Mouse (Mus musculus) liver, embryonic 16.5 days (tissue): ENCODE measurements around the gene Osgepl1. TPM values are rescaled to one million over a fixed set of nuclear protein-coding genes. Genes with fewer than 3 reads are reported as not detected.

Source experiments
- polyA plus RNA-seq: library from polyadenylated mRNA; unstranded; fragments of >200 nt; fragmentation: Nextera tagmentation; extraction: Ambion mirVana; gene quantifications from 2 replicates; pipeline ENCODE4 v1.2.1, GENCODE M21; 2015

The Osgepl1 gene
- polyA plus RNA-seq, 1 experiment from 2014 or later = 22.0 TPM

Other genes starting within 250 kb of the Osgepl1 start
- not detected in 2 replicates for gene 1700019A02Rik, start 126.0 kb upstream of the Osgepl1 start, polyA plus RNA-seq
- 6.3 and 7.2 TPM in 2 replicates for gene Pms1, start 16.6 kb upstream of the Osgepl1 start, polyA plus RNA-seq
- gene Ormdl1, start 16.5 kb upstream of the Osgepl1 start, polyA plus RNA-seq = 23.7 and 26.0 TPM in 2 replicates
- not detected in 2 replicates for gene Gm28778, start 16.5 kb upstream of the Osgepl1 start, polyA plus RNA-seq
- gene Asdurf, start 39.0 kb downstream of the Osgepl1 start, polyA plus RNA-seq = 1.9 TPM in 1 of 2 replicates, not detected in the other
- 0.26 and 0.27 TPM in 2 replicates for gene Gm28551, start 39.0 kb downstream of the Osgepl1 start, polyA plus RNA-seq
- 42.2 and 43.6 TPM in 2 replicates for gene Asnsd1, start 39.1 kb downstream of the Osgepl1 start, polyA plus RNA-seq